In the genomic region with DNA sequence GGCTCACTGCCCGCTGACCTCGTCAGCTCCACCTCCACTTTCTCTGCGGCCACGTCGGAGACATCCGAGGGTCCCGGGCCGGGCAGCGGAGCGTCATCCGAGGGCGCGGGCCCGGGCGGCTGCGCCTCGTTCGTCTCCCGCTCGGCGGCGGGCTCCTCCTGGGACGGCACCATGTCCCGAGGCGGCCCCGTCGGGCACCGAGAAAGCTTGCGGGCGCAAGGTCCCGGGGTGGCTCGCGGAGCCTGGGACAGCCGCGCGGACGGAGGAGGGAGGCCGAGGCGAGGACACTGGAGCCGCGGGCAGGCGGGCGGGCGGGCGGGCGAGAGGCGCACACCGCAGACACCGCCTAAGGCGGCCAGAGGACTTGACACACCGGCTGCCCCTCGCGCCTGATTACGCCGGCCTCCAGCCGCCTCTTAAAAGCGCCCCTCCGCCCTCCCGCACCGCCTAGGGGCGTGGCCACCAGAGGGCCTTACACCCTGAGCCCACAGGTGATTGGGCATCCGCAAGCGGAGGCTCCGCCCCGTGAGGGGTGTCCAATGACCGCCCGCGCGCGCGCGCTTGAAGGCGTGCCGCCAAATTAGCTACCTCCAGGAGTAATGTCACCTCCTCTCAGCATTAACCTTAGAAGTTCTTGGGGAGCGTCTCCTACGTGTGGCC, we compare ENCODE assay signal across 8 mouse cellular contexts. TPM values are rescaled to one million over a fixed set of nuclear protein-coding genes. Genes with fewer than 3 reads are reported as not detected.
DNase-seq lines count a peak whose midpoint lies in the region; ATAC-seq and TF ChIP-seq lines count a peak whose summit lies in the region.

TSS of gene Slc16a10 (minus strand) at position 395 of the 660 bp plus-strand sequence.

- peak; percentile 99 for ATAC-seq in hindbrain, embryonic 11.5 days (ENCODE audit: low FRiP score)
- ATAC-seq in lung, embryonic 16.5 days (ENCODE audit: low read depth): peak; percentile 99

- peak within 1 kb of the TSS; percentile 63 for H3K9ac ChIP-seq in hindbrain, embryonic 11.5 days (ENCODE audit: low read depth, low read length)
- peak within 1 kb of the TSS; percentile 73 for H3K9ac ChIP-seq in lung, embryonic 16.5 days (ENCODE audit: low read length)

- no peak for TF ChIP-seq CTCF in thymus, adult 2 months (IDR thresholded peaks at IDR 0.05; ENCODE audit: borderline replicate concordance, control insufficient read depth, extremely low read depth, insufficient read depth, low read length, poor library complexity)

- H3K9me3 ChIP-seq in hindbrain, embryonic 11.5 days (ENCODE audit: control insufficient read depth, low read length): no peaks in the 10 kb centered on the region
- no peaks in the 10 kb centered on the region for H3K9me3 ChIP-seq in lung, embryonic 16.5 days (ENCODE audit: control insufficient read depth, low read length)

- no peak within 1 kb of the TSS for H3K27ac ChIP-seq in hindbrain, embryonic 11.5 days (ENCODE audit: low read depth, low read length)
- no peak within 1 kb of the TSS for H3K27ac ChIP-seq in lung, embryonic 16.5 days (ENCODE audit: low read length)
- no peak within 1 kb of the TSS for H3K27ac ChIP-seq in thymus, adult 2 months (ENCODE audit: control insufficient read depth, insufficient read depth, low read length)

- H3K27me3 ChIP-seq in hindbrain, embryonic 11.5 days (ENCODE audit: control insufficient read depth, insufficient read depth, low read length): no peaks in the 10 kb centered on the region; the same call in 1 of the 2 replicates
- H3K27me3 ChIP-seq in lung, embryonic 16.5 days (ENCODE audit: control insufficient read depth, insufficient read depth, low read depth, low read length): peaks cover 14% of the 10 kb centered on the region; the same call in 1 of the 2 replicates
- H3K27me3 ChIP-seq in thymus, adult 2 months (ENCODE audit: control insufficient read depth, insufficient read depth, low read length): no peaks in the 10 kb centered on the region

- peak; percentile 57 for TF ChIP-seq POLR2A in thymus, adult 2 months (IDR thresholded peaks at IDR 0.05; ENCODE audit: control insufficient read depth, extremely low read depth, insufficient read depth, low read length, poor library complexity)

- peak within 1 kb of the TSS; percentile 96 for H3K4me2 ChIP-seq in hindbrain, embryonic 11.5 days (replicated peaks; ENCODE audit: low read depth, low read length)
- peak within 1 kb of the TSS; percentile 99 for H3K4me2 ChIP-seq in lung, embryonic 16.5 days (ENCODE audit: low read depth, low read length)

- H3K4me3 ChIP-seq in hindbrain, embryonic 11.5 days (ENCODE audit: low read depth, low read length): peak within 1 kb of the TSS; percentile 58
- H3K4me3 ChIP-seq in lung, embryonic 16.5 days (ENCODE audit: low read length): peak within 1 kb of the TSS; percentile 66
- peak within 1 kb of the TSS; percentile 79 for H3K4me3 ChIP-seq in thymus, adult 2 months (ENCODE audit: control insufficient read depth, insufficient read depth, low read length)

- H3K36me3 ChIP-seq in hindbrain, embryonic 11.5 days (ENCODE audit: control insufficient read depth, insufficient read depth, low read length): no peaks in the 10 kb centered on the region
- no peaks in the 10 kb centered on the region for H3K36me3 ChIP-seq in lung, embryonic 16.5 days (ENCODE audit: control insufficient read depth, insufficient read depth, low read length)
- no peaks in the 10 kb centered on the region for H3K36me3 ChIP-seq in thymus, adult 2 months (ENCODE audit: control insufficient read depth, insufficient read depth, low read length)

- WGBS in hindbrain, embryonic 11.5 days: under 1% methylated on average over 63 of the region's 76 CpGs
- WGBS in lung, embryonic 16.5 days: under 1% methylated on average over 58 of the region's 76 CpGs
- WGBS in thymus, adult 2 months: under 1% methylated on average over 65 of the region's 76 CpGs

- DNase-seq in NIH3T3 (ENCODE audit: low read depth): peak; percentile 92
- peak; percentile 97 to 98 for DNase-seq in cerebellum, postnatal 10 days
- DNase-seq in frontal cortex, postnatal 10 days (ENCODE audit: low spot score in 2 of 2): peak; percentile 89
- DNase-seq in hindbrain, embryonic 11.5 days (ENCODE audit: low spot score): peak; percentile 96
- DNase-seq in layer of hippocampus, adult 9-11 months: peak; percentile 94
- peak; percentile 90 for DNase-seq in ovary, adult 18-20 months (ENCODE audit: low spot score)
- DNase-seq in thymus, adult 2 months: peak; percentile 97

- no peaks in the 10 kb centered on the region; the same call in 1 of the 2 replicates for H3K4me1 ChIP-seq in hindbrain, embryonic 11.5 days (replicated peaks; ENCODE audit: control insufficient read depth, insufficient read depth, low read length)
- H3K4me1 ChIP-seq in lung, embryonic 16.5 days (replicated peaks; ENCODE audit: control insufficient read depth, insufficient read depth, low read length): peaks cover 3% of the 10 kb centered on the region
- H3K4me1 ChIP-seq in thymus, adult 2 months (replicated peaks; ENCODE audit: control insufficient read depth, insufficient read depth, low read length): peaks cover 17% of the 10 kb centered on the region

RNA-seq across cellular contexts. Expression of gene Slc16a10, which starts in this region (rescaled TPM):
- 8.6 and 8.9 TPM in 2 replicates for polyA plus RNA-seq in hindbrain, embryonic 11.5 days (2014; fragmentation: Nextera tagmentation; extraction: Ambion mirVana)
- polyA plus RNA-seq in lung, embryonic 16.5 days (2015; fragmentation: Nextera tagmentation; extraction: Ambion mirVana): 5.0 and 7.8 TPM in 2 replicates
- polyA plus RNA-seq in thymus, adult 2 months (2012; rRNA removed): 45.4 and 50.0 TPM in 2 replicates
